In genomic region chr2:169699862-169700511, GRCm38 (mm10) we compare ENCODE assay signal across 9 mouse cellular contexts.
A peak's percentile ranks its signal among the peaks of the same experiment; 100 is the strongest.
DNase-seq lines count a peak whose midpoint lies in the region; ATAC-seq lines count a peak whose summit lies in the region.
"Had no signal": no experiment of that assay in that cellular context is flagged by ENCODE, and none has a peak within 500 bp of the region (broad histone marks: within the 10 kb centered on the region; RNA-seq: fewer than 3 reads in every experiment).

No protein-coding gene starts in this region.

- 32% methylated on average over 7 of the region's 7 CpGs for WGBS in intestine, embryonic 15.5 days
- WGBS in kidney, embryonic 16.5 days: 72% methylated on average over 7 of the region's 7 CpGs
- WGBS in forebrain, embryonic 15.5 days: 88% methylated on average over 7 of the region's 7 CpGs
- WGBS in forebrain, embryonic 16.5 days: 83% methylated on average over 7 of the region's 7 CpGs

- H3K27me3 ChIP-seq in intestine, embryonic 15.5 days (replicated peaks): no peaks in the 10 kb centered on the region
- H3K27me3 ChIP-seq in kidney, embryonic 16.5 days (ENCODE audit: insufficient read depth, low read length): no peaks in the 10 kb centered on the region
- no peaks in the 10 kb centered on the region for H3K27me3 ChIP-seq in forebrain, embryonic 15.5 days
- no peaks in the 10 kb centered on the region for H3K27me3 ChIP-seq in forebrain, embryonic 16.5 days (replicated peaks; ENCODE audit: control insufficient read depth, insufficient read depth, low read length)
- H3K27me3 ChIP-seq: neural tube, embryonic 13.5 days had no signal

- DNase-seq in adrenal gland, postnatal 25 days: peak; percentile 38
- peak; percentile 17 to 45 for DNase-seq in gastrocnemius, adult 8-10 months (ENCODE audit: low spot score in 2 of 2)
- peak; percentile 71 for DNase-seq in ovary, adult 18-20 months (ENCODE audit: low spot score)

- H3K36me3 ChIP-seq in intestine, embryonic 15.5 days: no peaks in the 10 kb centered on the region
- H3K36me3 ChIP-seq in kidney, embryonic 16.5 days (ENCODE audit: insufficient read depth, low read length): no peaks in the 10 kb centered on the region
- no peaks in the 10 kb centered on the region for H3K36me3 ChIP-seq in forebrain, embryonic 15.5 days
- H3K36me3 ChIP-seq in forebrain, embryonic 16.5 days (ENCODE audit: control insufficient read depth, insufficient read depth): no peaks in the 10 kb centered on the region
- H3K36me3 ChIP-seq: neural tube, embryonic 13.5 days had no signal

- no peaks in the 10 kb centered on the region for H3K9me3 ChIP-seq in intestine, embryonic 15.5 days
- no peaks in the 10 kb centered on the region for H3K9me3 ChIP-seq in kidney, embryonic 16.5 days (ENCODE audit: low read length)
- H3K9me3 ChIP-seq in forebrain, embryonic 15.5 days: no peaks in the 10 kb centered on the region
- no peaks in the 10 kb centered on the region for H3K9me3 ChIP-seq in forebrain, embryonic 16.5 days (ENCODE audit: control insufficient read depth, low read length)
- H3K9me3 ChIP-seq: neural tube, embryonic 13.5 days had no signal

- peak; percentile 81 for ATAC-seq in intestine, embryonic 15.5 days
- ATAC-seq in kidney, embryonic 16.5 days (ENCODE audit: low FRiP score, low TSS enrichment): no peak
- ATAC-seq in forebrain, embryonic 15.5 days (replicated peaks): no peak
- ATAC-seq in forebrain, embryonic 16.5 days: no peak
- no peak for ATAC-seq in CD4-positive, CD25-positive, alpha-beta regulatory T cell, adult 4 months

- H3K9ac ChIP-seq in intestine, embryonic 15.5 days: no peak overlapping the region
- H3K9ac ChIP-seq in kidney, embryonic 16.5 days (replicated peaks; ENCODE audit: low read length): no peak overlapping the region
- H3K9ac ChIP-seq in forebrain, embryonic 15.5 days (replicated peaks): no peak overlapping the region
- no peak overlapping the region for H3K9ac ChIP-seq in forebrain, embryonic 16.5 days (replicated peaks; ENCODE audit: low read depth, low read length)
- H3K9ac ChIP-seq: neural tube, embryonic 13.5 days had no signal

- no peak overlapping the region for H3K4me3 ChIP-seq in intestine, embryonic 15.5 days (replicated peaks)
- H3K4me3 ChIP-seq in kidney, embryonic 16.5 days (ENCODE audit: low read length): no peak overlapping the region
- no peak overlapping the region for H3K4me3 ChIP-seq in forebrain, embryonic 15.5 days
- H3K4me3 ChIP-seq in forebrain, embryonic 16.5 days (replicated peaks; ENCODE audit: low read length): no peak overlapping the region
- H3K4me3 ChIP-seq: neural tube, embryonic 13.5 days had no signal

- no peak overlapping the region for H3K4me2 ChIP-seq in intestine, embryonic 15.5 days (replicated peaks)
- H3K4me2 ChIP-seq in kidney, embryonic 16.5 days (replicated peaks; ENCODE audit: low read depth, low read length): no peak overlapping the region
- H3K4me2 ChIP-seq in forebrain, embryonic 15.5 days (replicated peaks): no peak overlapping the region
- H3K4me2 ChIP-seq in forebrain, embryonic 16.5 days (ENCODE audit: low read length): no peak overlapping the region
- H3K4me2 ChIP-seq: neural tube, embryonic 13.5 days had no signal

- H3K27ac ChIP-seq in intestine, embryonic 15.5 days: peak overlapping the region; percentile 63
- H3K27ac ChIP-seq in kidney, embryonic 16.5 days (ENCODE audit: low read length): no peak overlapping the region
- no peak overlapping the region for H3K27ac ChIP-seq in forebrain, embryonic 15.5 days (replicated peaks)
- no peak overlapping the region for H3K27ac ChIP-seq in forebrain, embryonic 16.5 days (ENCODE audit: low read length)
- H3K27ac ChIP-seq: neural tube, embryonic 13.5 days had no signal

- H3K4me1 ChIP-seq in intestine, embryonic 15.5 days (replicated peaks): peaks cover 37% of the 10 kb centered on the region
- H3K4me1 ChIP-seq in kidney, embryonic 16.5 days (ENCODE audit: insufficient read depth, low read length): peaks cover 23% of the 10 kb centered on the region
- peaks cover 7% of the 10 kb centered on the region for H3K4me1 ChIP-seq in forebrain, embryonic 15.5 days
- H3K4me1 ChIP-seq in forebrain, embryonic 16.5 days (replicated peaks; ENCODE audit: control insufficient read depth, insufficient read depth, low read length): peaks cover 4% of the 10 kb centered on the region
